Mouse (Mus musculus) lung, postnatal 0 days (tissue): ENCODE measurements around the gene Aim2. TPM values are rescaled to one million over a fixed set of nuclear protein-coding genes. Genes with fewer than 3 reads are reported as not detected.

Experiments used
- ATAC-seq: fragments of 200-750 bp; cut with Nextera tagmentation; 2 replicates; pipeline ENCODE4 v1.8.0; 2017; ENCODE audit warnings: moderate library complexity
- DNase-seq: peaks from one replicate; pipeline ENCODE4 v3.0.0-alpha.2; 2016; ENCODE audit warnings: low spot score
- H3K27ac ChIP-seq: fragments of 300-500 bp; sonication (generic); 2 replicates; pipeline ENCODE4 v1.5.1; 2014; ENCODE audit warnings: antibody characterized with exemption, mild to moderate bottlenecking, low read length, mixed read lengths
- H3K27me3 ChIP-seq: fragments of 300-500 bp; sonication (generic); replicated peaks from 2 replicates; pipeline ENCODE4 v1.6.1; 2014; ENCODE audit warnings: low read length, mixed read lengths; ENCODE audit not compliant: insufficient read depth
- H3K36me3 ChIP-seq: fragments of 300-500 bp; sonication (generic); 2 replicates; pipeline ENCODE4 v1.6.1; 2014; ENCODE audit warnings: low read length, mixed read lengths; ENCODE audit not compliant: insufficient read depth
- H3K4me1 ChIP-seq: fragments of 300-500 bp; sonication (generic); 2 replicates; pipeline ENCODE4 v1.6.1; 2014; ENCODE audit warnings: antibody characterized with exemption, low read depth, low read length, mixed read lengths; ENCODE audit not compliant: insufficient read depth
- H3K4me2 ChIP-seq: fragments of 300-500 bp; sonication (generic); replicated peaks from 2 replicates; pipeline ENCODE4 v1.6.1; 2014; ENCODE audit warnings: low read depth, mild to moderate bottlenecking, low read length, moderate library complexity, mixed read lengths
- H3K4me3 ChIP-seq: fragments of 300-500 bp; sonication (generic); 2 replicates; pipeline ENCODE4 v1.5.1; 2014; ENCODE audit warnings: low read depth, low read length
- H3K9ac ChIP-seq: fragments of 300-500 bp; sonication (generic); replicated peaks from 2 replicates; pipeline ENCODE4 v1.6.1; 2014; ENCODE audit warnings: low read depth, mild to moderate bottlenecking
- H3K9me3 ChIP-seq: fragments of 300-500 bp; sonication (generic); 2 replicates; pipeline ENCODE4 v1.6.1; 2016; ENCODE audit warnings: low read length, mixed read lengths
- CTCF ChIP-seq: IDR thresholded peaks from 2 replicates; pipeline ENCODE4 v1.5.1; 2016; ENCODE audit warnings: antibody characterized with exemption, mild to moderate bottlenecking
- EP300 ChIP-seq: IDR thresholded peaks from 2 replicates; pipeline ENCODE4 v1.6.1; 2016; ENCODE audit warnings: antibody characterized with exemption, mild to moderate bottlenecking, control low read depth
- WGBS: fragments of 180-500 bp; shearing (Covaris S2); extraction: QIAGEN DNeasy Blood & Tissue Kit; methylation state at CpG from one replicate; pipeline ENCODE4 v1.1.7; 2014; 5-methylcytosine and 5-hydroxymethylcytosine counted together
- polyA plus RNA-seq: library from polyadenylated mRNA; unstranded; fragments of >200 nt; fragmentation: Nextera tagmentation; extraction: Ambion mirVana; gene quantifications from 2 replicates; pipeline ENCODE4 v1.2.1, GENCODE M21; 2015

Gene Aim2
- polyA plus RNA-seq, 1 experiment from 2014 or later: 3.4 TPM

DNA sequence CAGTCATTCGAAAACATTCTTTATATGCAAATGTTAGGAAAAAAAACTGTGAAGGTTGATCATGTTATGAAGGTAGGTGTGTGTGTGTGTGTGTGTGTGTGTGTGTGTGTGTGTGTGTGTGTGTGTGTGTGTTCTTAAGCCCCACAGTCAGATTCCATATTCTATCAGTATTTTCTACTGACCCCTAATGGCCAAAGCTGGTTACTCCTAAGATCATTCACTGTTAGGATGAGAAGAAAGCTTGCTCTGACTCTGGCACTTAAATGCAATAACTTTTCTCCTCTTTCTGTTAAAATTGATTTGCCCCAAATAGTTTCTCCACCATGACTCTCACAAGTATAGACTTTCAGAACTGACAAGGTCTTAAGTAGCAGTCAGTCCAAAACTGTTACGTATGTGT, 6.0 kb downstream of the Aim2 start:
- H3K4me1 ChIP-seq: no peaks in the 10 kb centered on the region
- H3K27me3 ChIP-seq: no peaks in the 10 kb centered on the region
- no peak overlapping the region for H3K4me2 ChIP-seq
- TF ChIP-seq CTCF: peak; percentile 22; the same call in 1 of the 2 replicates
- no peak for TF ChIP-seq EP300
- 88% methylated on average over 2 of the region's 2 CpGs for WGBS
- no peak overlapping the region for H3K4me3 ChIP-seq
- DNase-seq (no peak), ATAC-seq (no peak)
- no peaks in the 10 kb centered on the region for H3K36me3 ChIP-seq
- H3K9ac ChIP-seq: no peak overlapping the region
- no peaks in the 10 kb centered on the region for H3K9me3 ChIP-seq
- H3K27ac ChIP-seq: no peak overlapping the region

DNA sequence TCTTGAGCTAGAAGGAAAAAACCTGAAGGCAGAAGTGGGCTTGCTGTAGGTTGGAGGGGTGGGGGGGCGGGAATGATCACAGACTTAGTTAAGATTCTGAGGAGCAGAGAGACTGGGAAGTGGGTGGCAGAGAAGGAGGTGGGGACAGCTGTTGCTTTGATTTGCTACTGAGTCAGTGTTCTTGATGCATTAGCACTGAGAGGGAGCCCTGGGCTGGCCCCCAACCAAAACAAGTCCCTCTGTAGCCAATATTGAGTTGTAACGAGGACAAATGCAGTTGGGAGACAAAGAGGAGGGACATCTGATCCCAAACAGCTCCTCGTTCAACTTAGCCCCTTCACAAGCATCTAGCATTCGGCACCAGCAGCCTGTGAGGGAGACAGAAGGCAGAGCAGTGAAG, 7.1 kb downstream of the Aim2 start:
- no peak overlapping the region for H3K9ac ChIP-seq
- no peak overlapping the region for H3K27ac ChIP-seq
- 58% methylated on average over 4 of the region's 4 CpGs for WGBS
- no peak for DNase-seq
- no peak for ATAC-seq
- H3K36me3 ChIP-seq: no peaks in the 10 kb centered on the region
- H3K4me1 ChIP-seq: no peaks in the 10 kb centered on the region
- H3K9me3 ChIP-seq: no peaks in the 10 kb centered on the region
- no peaks in the 10 kb centered on the region for H3K27me3 ChIP-seq
- no peak overlapping the region for H3K4me3 ChIP-seq
- no peak for TF ChIP-seq EP300
- TF ChIP-seq CTCF: no peak
- no peak overlapping the region for H3K4me2 ChIP-seq

DNA sequence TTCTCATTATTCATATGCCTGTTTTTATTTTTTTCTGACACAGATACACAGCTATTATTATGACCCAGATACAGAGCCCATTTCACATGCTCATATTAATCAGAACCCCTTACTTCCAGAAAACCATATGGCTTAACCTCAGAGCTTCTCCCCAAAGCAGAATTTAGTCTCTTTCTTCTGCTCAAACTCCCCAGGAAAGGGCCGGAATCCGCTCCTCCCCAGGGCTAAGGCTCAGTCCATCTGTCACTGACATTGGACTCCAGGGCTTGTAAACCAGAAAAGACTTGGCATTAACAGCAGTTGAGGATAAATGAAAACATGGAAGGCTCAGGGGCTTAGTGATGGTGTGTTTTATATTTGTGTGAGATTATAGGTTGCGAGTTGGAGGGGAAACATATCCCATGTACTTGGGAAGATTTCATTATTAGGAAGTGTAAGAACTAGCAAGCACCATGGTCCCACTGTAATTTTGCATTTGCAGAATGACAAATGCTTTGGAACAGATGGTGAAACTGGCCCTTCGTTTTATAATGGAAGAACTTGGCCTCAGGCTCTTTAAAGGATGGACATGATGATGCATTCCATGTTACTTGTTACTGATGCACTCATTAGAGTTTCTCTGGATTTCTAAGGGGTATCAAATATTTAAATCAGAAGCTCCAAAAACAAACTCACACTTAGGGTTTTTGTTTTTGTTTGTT, 9.1 kb downstream of the Aim2 start:
- no peak overlapping the region for H3K4me2 ChIP-seq
- H3K9ac ChIP-seq: no peak overlapping the region
- no peaks in the 10 kb centered on the region for H3K9me3 ChIP-seq
- DNase-seq (no peak), ATAC-seq (no peak)
- no peaks in the 10 kb centered on the region for H3K4me1 ChIP-seq
- no peak for TF ChIP-seq EP300
- TF ChIP-seq CTCF: no peak
- 58% methylated on average over 4 of the region's 4 CpGs for WGBS
- no peak overlapping the region for H3K4me3 ChIP-seq
- H3K36me3 ChIP-seq: no peaks in the 10 kb centered on the region
- H3K27ac ChIP-seq: no peak overlapping the region
- H3K27me3 ChIP-seq: no peaks in the 10 kb centered on the region

DNA sequence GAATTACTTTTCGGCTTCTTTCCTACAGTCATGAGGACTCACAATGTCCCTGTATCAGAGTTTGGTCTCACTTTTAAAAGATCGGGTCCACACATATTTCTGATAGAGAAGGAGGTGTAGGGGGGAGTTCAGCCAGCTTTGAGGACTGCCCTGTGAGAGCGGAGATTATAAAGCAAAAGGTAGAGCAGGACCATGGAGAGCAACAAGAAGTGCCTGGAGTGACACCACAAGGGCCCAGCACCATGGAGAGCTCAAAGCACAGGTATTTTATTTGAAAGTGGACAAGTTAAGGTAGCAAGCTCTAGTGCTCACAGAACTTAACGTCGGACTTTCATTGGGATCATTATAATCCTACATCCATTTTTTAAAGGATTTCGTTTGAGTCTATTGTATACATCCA, 11.0 kb downstream of the Aim2 start:
- Histone ChIP-seq H3K9me3 (no peaks in the 10 kb centered on the region), H3K4me2 (no peak overlapping the region), H3K36me3 (no peaks in the 10 kb centered on the region), H3K4me1 (no peaks in the 10 kb centered on the region), H3K27ac (no peak overlapping the region), H3K27me3 (0 out of 2 replicates have a peak, but pooled peaks cover 9% of the 10 kb centered on the region), H3K4me3 (no peak overlapping the region), H3K9ac (no peak overlapping the region)
- DNase-seq (peak; percentile 61), ATAC-seq (no peak; the same call in 1 of the 2 replicates)
- WGBS: 26% methylated on average over 6 of the region's 6 CpGs
- no peak for TF ChIP-seq EP300
- TF ChIP-seq CTCF: no peak

DNA sequence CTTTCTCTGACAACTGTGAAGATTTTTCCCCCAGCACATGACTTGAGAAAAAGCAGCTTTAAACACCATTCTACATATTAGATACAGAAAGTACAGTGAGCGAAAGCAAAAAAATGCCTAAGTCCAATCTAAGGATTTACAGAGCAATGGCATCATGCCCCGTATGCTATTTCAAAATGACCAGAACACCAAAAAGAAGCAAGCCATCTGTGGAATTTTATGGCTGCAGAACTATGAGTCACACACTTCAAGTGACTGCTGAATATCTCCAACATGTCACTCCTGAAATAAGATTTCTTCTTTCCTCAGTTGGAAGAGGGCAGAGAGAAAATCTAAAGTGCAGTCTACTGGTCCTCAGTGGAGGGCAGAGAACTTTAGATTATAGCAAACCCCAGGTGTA, 12.8 kb downstream of the Aim2 start:
- Histone ChIP-seq H3K27ac (no peak overlapping the region), H3K4me2 (no peak overlapping the region), H3K36me3 (no peaks in the 10 kb centered on the region), H3K27me3 (peaks cover 22% of the 10 kb centered on the region), H3K4me1 (no peaks in the 10 kb centered on the region), H3K9me3 (no peaks in the 10 kb centered on the region), H3K9ac (no peak overlapping the region), H3K4me3 (no peak overlapping the region)
- WGBS: 85% methylated on average over 2 of the region's 2 CpGs
- no peak for ATAC-seq
- no peak for DNase-seq
- TF ChIP-seq EP300: no peak
- TF ChIP-seq CTCF: no peak

DNA sequence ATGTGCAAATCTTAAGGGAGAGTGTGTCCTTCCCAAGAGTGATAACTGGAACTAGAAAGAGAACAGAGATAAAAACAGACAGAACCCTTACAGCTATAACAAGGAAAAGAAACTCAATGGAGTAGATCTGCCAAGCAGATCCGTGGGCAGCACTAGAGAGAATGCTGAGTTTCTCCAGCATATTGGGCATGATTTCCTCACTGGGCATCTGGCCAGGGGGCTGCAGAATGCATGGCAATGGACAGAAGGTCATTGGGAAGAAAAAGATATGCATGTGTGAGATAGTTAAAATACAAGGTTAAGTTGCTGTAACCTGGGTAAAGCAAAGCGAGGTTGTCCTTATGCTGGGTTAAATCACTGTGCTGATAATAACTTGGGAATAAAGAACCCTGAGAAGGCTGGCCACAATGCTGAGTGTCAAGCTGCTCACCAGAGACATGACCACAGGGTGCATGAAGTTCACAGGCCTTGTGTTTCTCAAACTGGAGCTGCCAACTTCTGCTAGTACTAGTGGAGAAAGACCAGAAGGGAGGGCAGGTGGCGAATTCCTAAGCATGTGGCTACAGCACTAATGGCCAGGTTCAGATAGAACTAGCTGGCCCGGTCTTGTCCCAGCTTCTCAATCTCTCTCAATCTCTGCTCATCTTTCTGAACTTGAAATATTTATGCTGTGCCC, 13.6 kb downstream of the Aim2 start:
- peaks cover 26% of the 10 kb centered on the region for H3K27me3 ChIP-seq
- no peak overlapping the region for H3K27ac ChIP-seq
- H3K36me3 ChIP-seq: no peaks in the 10 kb centered on the region
- no peak for DNase-seq
- H3K4me3 ChIP-seq: no peak overlapping the region
- H3K4me1 ChIP-seq: no peaks in the 10 kb centered on the region
- no peak for ATAC-seq
- H3K9me3 ChIP-seq: no peaks in the 10 kb centered on the region
- TF ChIP-seq CTCF (no peak), EP300 (no peak)
- H3K4me2 ChIP-seq: no peak overlapping the region
- WGBS: 75% methylated on average over 4 of the region's 4 CpGs
- H3K9ac ChIP-seq: no peak overlapping the region
